Mouse (Mus musculus): ENCODE data around the gene Sarnp.

- TF ChIP-seq POLR2A (IDR thresholded peaks at IDR 0.05; ENCODE audit: borderline replicate concordance, extremely low read depth, low read depth, low read length) (no peak), CTCF (IDR thresholded peaks at IDR 0.05; ENCODE audit: insufficient read depth, low read length) (no peak)
Measured at GRCm38 (mm10) chr10:128802956-128803355, 14.2 kb upstream of the Sarnp start.

All from lung, adult 2 months (tissue).